Mouse (Mus musculus) bone marrow macrophage, adult 2 months (primary cell): ENCODE measurements around the gene Ppp1r9b. TPM values are rescaled to one million over a fixed set of nuclear protein-coding genes. Genes with fewer than 3 reads are reported as not detected.
A peak's percentile ranks its signal among the peaks of the same experiment; 100 is the strongest.
"Not testable (repeated sequence)": the region's sequence is repeated elsewhere in the genome, so short reads cannot be mapped to it uniquely, and the experiment has no call there.

ENCODE experiments used
- H3K27ac ChIP-seq: 2 replicates; pipeline ENCODE4 v1.5.1; 2012; ENCODE audit warnings: low read depth, low read length; ENCODE audit not compliant: insufficient read depth
- H3K4me1 ChIP-seq: 2 replicates; pipeline ENCODE4 v1.6.1; 2012; ENCODE audit warnings: low read length; ENCODE audit not compliant: control insufficient read depth, insufficient read depth
- H3K4me3 ChIP-seq: 2 replicates; pipeline ENCODE4 v1.5.1; 2012; ENCODE audit warnings: mild to moderate bottlenecking, low read length, moderate library complexity; ENCODE audit not compliant: insufficient read depth
- CTCF ChIP-seq: IDR thresholded peaks from 2 replicates; pipeline ENCODE4 v1.5.1; 2012; ENCODE audit warnings: low read depth, mild to moderate bottlenecking, low read length, moderate library complexity
- POLR2A ChIP-seq: IDR thresholded peaks from 2 replicates; pipeline ENCODE4 v1.6.1; 2012; ENCODE audit warnings: mild to moderate bottlenecking, low read depth, low read length, borderline replicate concordance
- polyA plus RNA-seq: library from polyadenylated mRNA; stranded (reverse); fragments of >200 nt; gene quantifications from 2 replicates; pipeline ENCODE4 v1.2.4, GENCODE M21; 2012; ENCODE audit not compliant: missing spikeins, insufficient read depth, insufficient read length

Ppp1r9b gene
- polyA plus RNA-seq, 1 experiment, result 176 TPM

DNA sequence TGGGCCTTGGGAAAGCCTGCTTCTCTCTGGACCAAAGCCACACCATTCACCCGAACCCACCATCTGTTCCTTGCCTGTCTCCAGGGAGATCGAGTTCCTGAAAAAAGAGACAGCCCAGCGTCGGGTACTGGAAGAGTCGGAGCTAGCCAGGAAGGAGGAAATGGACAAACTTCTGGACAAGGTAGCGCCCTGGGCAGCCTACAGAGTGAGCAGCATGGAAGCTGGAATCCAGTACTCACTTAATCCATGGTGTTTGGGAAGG lies 14.0 kb downstream of the Ppp1r9b start:
- peaks cover 30% of the 10 kb centered on the region for H3K4me1 ChIP-seq
- no peak overlapping the region for H3K4me3 ChIP-seq
- H3K27ac ChIP-seq, result no peak overlapping the region
- TF ChIP-seq CTCF, result no peak

- H3K4me1 ChIP-seq, result peaks cover 18% of the 10 kb centered on the region
- peak overlapping the region; percentile 50; the same call in 1 of the 2 replicates for H3K4me3 ChIP-seq
- TF ChIP-seq CTCF (no peak), POLR2A (no peak)
- H3K27ac ChIP-seq, result no peak overlapping the region
Observed at GRCm38 (mm10) chr11:95006038-95006437, 15.2 kb downstream of the Ppp1r9b start.

DNA sequence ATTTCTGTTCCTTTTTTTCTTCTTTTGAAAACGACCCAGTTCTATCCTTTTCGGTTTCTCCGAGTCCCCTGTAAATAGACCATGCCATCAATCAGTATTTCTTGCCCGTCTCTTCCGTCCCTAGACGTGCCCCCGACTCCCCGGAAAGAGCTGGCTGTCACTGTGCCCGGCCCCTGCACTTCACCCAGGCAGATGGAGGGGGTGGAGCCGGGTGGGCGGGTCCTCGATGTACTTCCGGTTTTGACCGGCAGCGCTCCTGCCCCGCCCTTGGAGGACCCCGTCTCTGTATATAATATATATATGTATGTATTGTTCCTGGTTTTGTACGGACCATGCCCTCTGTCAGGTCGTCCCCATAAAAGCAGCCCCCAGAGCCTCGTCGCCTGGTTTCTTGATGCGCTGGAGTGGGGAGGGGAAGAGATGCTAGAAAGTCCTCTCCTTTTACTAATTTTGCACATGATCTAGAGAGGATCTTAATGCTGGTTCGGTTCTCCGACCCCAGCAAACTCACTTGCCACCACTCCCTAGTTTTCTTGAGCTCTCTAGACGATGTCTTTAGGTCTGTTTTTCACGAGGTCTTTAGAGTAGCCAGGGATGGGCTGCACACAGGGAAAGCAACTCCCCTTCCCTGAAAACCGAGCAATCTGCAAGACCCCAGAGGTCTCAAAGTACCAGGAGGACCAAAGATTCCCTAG lies 15.8 kb downstream of the Ppp1r9b start:
- Histone ChIP-seq H3K4me1 (peaks cover 18% of the 10 kb centered on the region), H3K27ac (no peak overlapping the region), H3K4me3 (peak overlapping the region; percentile 50)
- TF ChIP-seq CTCF (no peak), POLR2A (no peak)

- H3K4me1 ChIP-seq, result peaks cover 18% of the 10 kb centered on the region
- H3K27ac ChIP-seq, result no peak overlapping the region
- TF ChIP-seq POLR2A (no peak), CTCF (no peak)
- no peak overlapping the region for H3K4me3 ChIP-seq
Observed at GRCm38 (mm10) chr11:95007418-95007817, 16.6 kb downstream of the Ppp1r9b start.

DNA sequence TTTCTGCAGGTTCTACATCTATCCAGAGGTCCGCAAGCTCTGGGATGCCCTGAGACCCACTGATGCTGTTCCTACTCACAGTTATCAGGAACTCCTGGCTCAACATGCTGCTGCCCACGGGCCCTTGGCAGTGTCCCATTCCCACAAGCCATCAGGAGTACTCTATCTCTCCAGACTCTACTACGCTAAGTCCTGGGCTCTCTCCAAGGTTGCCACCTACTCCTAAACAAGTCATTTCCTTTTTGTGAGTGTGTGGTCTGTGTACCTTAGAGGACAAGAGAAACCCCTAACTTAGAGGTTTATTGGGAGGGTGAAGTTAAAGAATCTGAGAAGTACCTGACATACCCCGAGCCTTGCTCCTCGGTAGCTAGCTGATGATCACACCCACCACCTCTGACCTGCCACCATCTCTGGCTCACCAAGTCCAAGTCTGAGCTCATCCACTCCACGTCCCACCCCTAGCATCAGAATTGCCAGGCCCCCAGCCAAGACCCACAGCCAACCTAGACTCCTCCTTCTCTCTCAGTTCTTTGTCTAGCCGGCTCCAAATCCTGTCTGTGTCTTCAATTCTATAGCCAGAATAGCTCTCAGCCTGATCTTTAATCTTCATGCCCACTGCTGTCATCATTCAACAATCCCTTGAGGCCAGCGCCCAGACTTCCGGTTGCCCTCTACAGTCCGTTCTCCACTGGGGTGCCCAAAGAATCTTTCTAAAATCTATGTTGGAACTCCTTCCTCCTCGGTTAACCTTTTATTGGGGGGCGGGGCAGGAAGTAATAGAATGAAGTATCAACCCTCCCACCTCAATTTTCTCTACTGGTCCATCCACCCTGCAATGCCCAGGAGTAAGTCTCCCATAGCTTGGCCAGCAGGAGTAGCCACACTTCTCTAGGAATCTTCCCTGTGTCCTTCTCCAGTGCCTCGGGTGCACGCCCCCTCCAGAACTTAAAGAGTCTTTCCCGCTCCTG lies 18.1 kb downstream of the Ppp1r9b start:
- TF ChIP-seq CTCF, result no peak
- TF ChIP-seq POLR2A, result no peak

DNA sequence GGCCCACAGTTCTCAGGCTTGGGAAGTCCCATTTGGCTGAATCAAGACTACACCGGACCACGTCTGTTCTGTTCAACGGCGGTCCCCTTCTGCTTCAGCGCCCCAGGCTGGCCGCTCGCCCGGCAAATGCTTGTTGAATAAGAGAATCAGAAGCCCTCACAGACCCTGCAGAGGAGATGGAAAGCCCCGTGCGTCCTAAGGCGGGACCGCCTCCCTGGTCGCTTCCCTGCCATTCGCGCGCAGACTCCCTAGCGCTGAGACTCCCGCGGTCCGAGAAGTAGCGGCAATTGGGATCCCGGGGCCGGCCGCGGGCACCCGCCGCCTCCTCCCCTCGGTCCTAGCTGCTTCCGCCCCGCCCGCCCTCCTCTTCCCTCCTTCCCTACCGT lies 18.8 kb downstream of the Ppp1r9b start, which contains the start of gene Samd14:
TSS of gene Samd14 (plus strand) at position 251 of the 386 bp plus-strand sequence.
- Histone ChIP-seq H3K4me3 (peak within 1 kb of the TSS; percentile 66), H3K27ac (no peak within 1 kb of the TSS), H3K4me1 (peaks cover 18% of the 10 kb centered on the region)
- TF ChIP-seq CTCF (no peak), POLR2A (no peak)

More for the DNA sequence above, 18.1 kb downstream of the Ppp1r9b start:
- Histone ChIP-seq H3K4me1 (peaks cover 18% of the 10 kb centered on the region), H3K4me3 (peak overlapping the region; percentile 66), H3K27ac (no peak overlapping the region)

GRCm38 (mm10) chr11:95010141-95010739 lies 19.4 kb downstream of the Ppp1r9b start:
- Histone ChIP-seq H3K4me3 (peak overlapping the region; percentile 66; the same call in 1 of the 2 replicates), H3K4me1 (peaks cover 18% of the 10 kb centered on the region), H3K27ac (no peak overlapping the region)
- TF ChIP-seq CTCF (no peak), POLR2A (no peak)

GRCm38 (mm10) chr11:95010841-95011403 lies 20.1 kb downstream of the Ppp1r9b start:
- peaks cover 18% of the 10 kb centered on the region for H3K4me1 ChIP-seq
- not testable (repeated sequence) for H3K27ac ChIP-seq, H3K4me3 ChIP-seq

DNA sequence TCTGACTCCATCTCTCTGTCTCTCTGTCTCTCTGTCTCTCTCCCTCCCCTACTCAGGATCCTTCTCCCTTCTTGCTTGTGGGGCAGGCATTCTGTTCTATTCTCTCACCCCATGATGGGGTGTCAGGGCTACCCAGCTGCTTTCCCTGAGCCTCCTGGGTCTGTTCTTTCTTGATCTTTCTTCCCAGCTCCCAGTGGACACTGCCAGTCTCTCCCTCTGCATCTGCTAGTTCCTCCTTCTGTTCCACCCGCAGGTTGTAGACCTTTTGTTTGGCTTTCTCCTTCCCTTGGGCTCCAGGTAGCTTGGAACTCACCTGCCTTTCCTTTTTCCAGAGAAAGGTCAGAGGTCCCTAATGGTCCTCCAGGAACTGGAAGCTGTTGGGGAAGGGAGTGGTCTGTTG lies 20.6 kb downstream of the Ppp1r9b start:
- Histone ChIP-seq H3K4me1 (peaks cover 14% of the 10 kb centered on the region), H3K4me3 (no peak overlapping the region), H3K27ac (no peak overlapping the region)
- TF ChIP-seq CTCF, result no peak
- no peak for TF ChIP-seq POLR2A
